Mouse (Mus musculus) small intestine, adult 2 months (tissue): Measurements from ENCODE around the gene Ndufa3. TPM values are rescaled to one million over a fixed set of nuclear protein-coding genes. Genes with fewer than 3 reads are reported as not detected.

Experiments
- H3K27ac ChIP-seq: fragments of 200-500 bp; 2 replicates; pipeline ENCODE4 v1.5.1; 2012; ENCODE audit warnings: low read depth, low read length, control low read depth, inconsistent platforms; ENCODE audit not compliant: insufficient read depth
- H3K27me3 ChIP-seq: fragments of 200-500 bp; 2 replicates; pipeline ENCODE4 v1.6.1; 2012; ENCODE audit warnings: mild to moderate bottlenecking, moderate library complexity, low read length, inconsistent platforms; ENCODE audit not compliant: control insufficient read depth, insufficient read depth
- H3K36me3 ChIP-seq: fragments of 200-500 bp; 2 replicates; pipeline ENCODE4 v1.6.1; 2012; ENCODE audit warnings: mild to moderate bottlenecking, low read length, control low read depth, inconsistent platforms; ENCODE audit not compliant: control insufficient read depth, insufficient read depth
- H3K4me1 ChIP-seq: fragments of 200-500 bp; 2 replicates; pipeline ENCODE4 v1.6.1; 2012; ENCODE audit warnings: low read length, inconsistent platforms, mixed read lengths; ENCODE audit not compliant: control insufficient read depth, insufficient read depth, insufficient read length
- H3K4me3 ChIP-seq: fragments of 200-500 bp; 2 replicates; pipeline ENCODE4 v1.5.1; 2012; ENCODE audit warnings: low read depth, mild to moderate bottlenecking, control low read depth, inconsistent platforms, low read length, moderate library complexity
- CTCF ChIP-seq: fragments of 200-500 bp; IDR thresholded peaks from 2 replicates; pipeline ENCODE4 v1.5.1; 2012; ENCODE audit warnings: low read depth, mild to moderate bottlenecking, control low read depth, inconsistent platforms, low read length, moderate library complexity, mixed read lengths; ENCODE audit not compliant: insufficient replicate concordance, insufficient read length; ENCODE audit errors: extremely low read depth
- POLR2A ChIP-seq: fragments of 200-500 bp; IDR thresholded peaks from 2 replicates; pipeline ENCODE4 v1.6.1; 2012; ENCODE audit warnings: low read depth, mild to moderate bottlenecking, control low read depth, inconsistent platforms, low read length, moderate library complexity
- WGBS: fragments of 180-500 bp; shearing (Covaris S2); methylation state at CpG from one replicate; pipeline ENCODE4 v1.1.7; 2018; 5-methylcytosine and 5-hydroxymethylcytosine counted together
- polyA plus RNA-seq: library from polyadenylated mRNA; depleted of rRNA; stranded (reverse); fragments of >200 nt; gene quantifications from 2 replicates; pipeline ENCODE4 v1.2.3, GENCODE M21; 2012

Ndufa3 gene
- polyA plus RNA-seq, 1 experiment = 337 TPM

GRCm38 (mm10) chr7:3578952-3579546 is 38.1 kb upstream of the Ndufa3 start:
- 50% methylated on average over 6 of the region's 6 CpGs for WGBS

GRCm38 (mm10) chr7:3580029-3580428 is 37.1 kb upstream of the Ndufa3 start:
- Histone ChIP-seq H3K36me3 (no peaks in the 10 kb centered on the region), H3K27ac (no peak overlapping the region), H3K27me3 (no peaks in the 10 kb centered on the region), H3K4me3 (no peak overlapping the region), H3K4me1 (no peaks in the 10 kb centered on the region)
- 70% methylated on average over 2 of the region's 2 CpGs for WGBS
- TF ChIP-seq CTCF (no peak), POLR2A (no peak)

More at GRCm38 (mm10) chr7:3578952-3579546, 38.1 kb upstream of the Ndufa3 start:
- Histone ChIP-seq H3K36me3 (no peaks in the 10 kb centered on the region), H3K27ac (no peak overlapping the region), H3K4me3 (no peak overlapping the region), H3K4me1 (no peaks in the 10 kb centered on the region), H3K27me3 (no peaks in the 10 kb centered on the region)
- TF ChIP-seq CTCF (no peak), POLR2A (no peak)

- TF ChIP-seq POLR2A = no peak
- WGBS = 16% methylated on average over 6 of the region's 6 CpGs
Observed at GRCm38 (mm10) chr7:3585763-3586162, 31.4 kb upstream of the Ndufa3 start.

GRCm38 (mm10) chr7:3586255-3586654 is 30.9 kb upstream of the Ndufa3 start:
- 13% methylated on average over 5 of the region's 5 CpGs for WGBS
- no peaks in the 10 kb centered on the region for H3K4me1 ChIP-seq
- H3K36me3 ChIP-seq = no peaks in the 10 kb centered on the region
- no peak for TF ChIP-seq CTCF
- no peak for TF ChIP-seq POLR2A
- no peak overlapping the region for H3K4me3 ChIP-seq
- no peaks in the 10 kb centered on the region for H3K27me3 ChIP-seq
- no peak overlapping the region for H3K27ac ChIP-seq

More at GRCm38 (mm10) chr7:3585763-3586162, 31.4 kb upstream of the Ndufa3 start:
- no peak overlapping the region for H3K27ac ChIP-seq
- no peak overlapping the region for H3K4me3 ChIP-seq
- H3K36me3 ChIP-seq = no peaks in the 10 kb centered on the region
- H3K27me3 ChIP-seq = no peaks in the 10 kb centered on the region
- H3K4me1 ChIP-seq = no peaks in the 10 kb centered on the region

GRCm38 (mm10) chr7:3587292-3587691 is 29.9 kb upstream of the Ndufa3 start:
- Histone ChIP-seq H3K4me1 (no peaks in the 10 kb centered on the region), H3K27ac (no peak overlapping the region), H3K27me3 (no peaks in the 10 kb centered on the region), H3K36me3 (no peaks in the 10 kb centered on the region), H3K4me3 (no peak overlapping the region)
- TF ChIP-seq CTCF = no peak
- WGBS = 86% methylated on average over 1 of the region's 1 CpGs

GRCm38 (mm10) chr7:3590550-3590949 is 26.6 kb upstream of the Ndufa3 start:
- H3K27me3 ChIP-seq = no peaks in the 10 kb centered on the region
- H3K4me3 ChIP-seq = no peak overlapping the region
- no peaks in the 10 kb centered on the region for H3K4me1 ChIP-seq
- WGBS = 71% methylated on average over 3 of the region's 3 CpGs
- H3K27ac ChIP-seq = no peak overlapping the region
- TF ChIP-seq POLR2A (no peak), CTCF (no peak)
- no peaks in the 10 kb centered on the region for H3K36me3 ChIP-seq

GRCm38 (mm10) chr7:3591534-3591933 is 25.6 kb upstream of the Ndufa3 start:
- H3K27ac ChIP-seq = no peak overlapping the region
- no peak for TF ChIP-seq CTCF
- no peak for TF ChIP-seq POLR2A
- H3K4me3 ChIP-seq = no peak overlapping the region
- WGBS = 73% methylated on average over 1 of the region's 1 CpGs
- no peaks in the 10 kb centered on the region for H3K27me3 ChIP-seq
- no peaks in the 10 kb centered on the region for H3K36me3 ChIP-seq
- no peaks in the 10 kb centered on the region for H3K4me1 ChIP-seq
